Mouse (Mus musculus): Measurements from ENCODE around the gene Gm20479. TPM values are rescaled to one million over a fixed set of nuclear protein-coding genes. Genes with fewer than 3 reads are reported as not detected.

Gm20479 gene
- polyA plus RNA-seq, 1 experiment from 2014 or later, result not detected

- Histone ChIP-seq H3K4me3 (ENCODE audit: inconsistent target) (no peak overlapping the region), H3K79me2 (ENCODE audit: inconsistent target) (no peaks in the 10 kb centered on the region), H3K36me3 (ENCODE audit: inconsistent target) (no peaks in the 10 kb centered on the region), H3K27ac (no peak overlapping the region)
- 97% methylated on average over 5 of the region's 5 CpGs for WGBS (ENCODE audit: missing documents)
These were observed 34.2 kb downstream of the Gm20479 start for GRCm38 (mm10) chr7:27323001-27323400.

GRCm38 (mm10) chr7:27322291-27322690 lies 34.9 kb downstream of the Gm20479 start:
- H3K79me2 ChIP-seq (ENCODE audit: inconsistent target), result no peaks in the 10 kb centered on the region
- WGBS (ENCODE audit: missing documents), result 45% methylated on average over 12 of the region's 13 CpGs
- no peaks in the 10 kb centered on the region for H3K36me3 ChIP-seq (ENCODE audit: inconsistent target)
- no peak overlapping the region for H3K4me3 ChIP-seq (ENCODE audit: inconsistent target)
- H3K27ac ChIP-seq, result no peak overlapping the region

DNA sequence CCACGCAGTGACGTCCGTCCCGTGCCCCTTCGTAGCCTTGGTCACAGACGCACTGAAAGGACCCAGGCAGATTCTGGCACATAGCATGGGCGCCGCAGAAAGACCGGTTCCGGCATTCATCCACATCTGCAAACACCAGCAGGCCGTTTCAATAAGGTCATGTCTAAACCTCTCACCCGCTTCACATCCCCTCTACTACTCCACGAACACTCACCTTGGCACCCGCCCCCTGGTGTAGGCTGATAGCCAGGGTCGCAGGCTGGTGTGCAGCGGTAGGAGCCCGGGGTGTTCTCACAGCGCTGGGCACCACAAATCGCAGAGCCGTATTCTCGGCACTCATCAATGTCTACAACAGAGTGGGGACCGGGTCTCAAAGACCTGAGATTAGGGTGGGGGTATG lies 37.8 kb downstream of the Gm20479 start:
- H3K79me2 ChIP-seq (ENCODE audit: inconsistent target), result no peaks in the 10 kb centered on the region
- H3K27ac ChIP-seq, result no peak overlapping the region
- no peak overlapping the region for H3K4me3 ChIP-seq (ENCODE audit: inconsistent target)
- H3K36me3 ChIP-seq (ENCODE audit: inconsistent target), result no peaks in the 10 kb centered on the region
- 97% methylated on average over 22 of the region's 22 CpGs for WGBS (ENCODE audit: missing documents)

DNA sequence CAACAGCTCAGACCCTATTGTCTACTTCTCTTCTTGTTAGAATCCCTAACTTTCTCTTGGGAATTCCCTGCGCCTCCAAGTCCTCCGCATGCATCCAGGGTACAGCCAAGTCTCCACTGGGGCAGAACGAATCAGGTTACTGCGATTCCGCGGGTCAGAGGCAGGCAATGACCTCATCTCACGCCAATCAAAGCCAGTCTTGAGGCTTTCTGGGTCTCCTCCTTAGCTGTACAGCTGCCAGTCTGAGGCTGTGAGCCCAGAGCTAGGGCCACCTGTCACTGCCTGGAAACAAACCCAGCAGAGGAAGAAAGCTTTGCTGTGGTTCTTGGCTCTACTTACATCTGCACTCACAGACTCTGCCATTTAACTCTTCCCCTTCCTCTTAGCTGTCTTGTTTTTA lies 41.3 kb downstream of the Gm20479 start:
- no peaks in the 10 kb centered on the region for H3K36me3 ChIP-seq (ENCODE audit: inconsistent target)
- 65% methylated on average over 7 of the region's 7 CpGs for WGBS (ENCODE audit: missing documents)
- no peak overlapping the region for H3K4me3 ChIP-seq (ENCODE audit: inconsistent target)
- no peak overlapping the region for H3K27ac ChIP-seq
- no peaks in the 10 kb centered on the region for H3K79me2 ChIP-seq (ENCODE audit: inconsistent target)

DNA sequence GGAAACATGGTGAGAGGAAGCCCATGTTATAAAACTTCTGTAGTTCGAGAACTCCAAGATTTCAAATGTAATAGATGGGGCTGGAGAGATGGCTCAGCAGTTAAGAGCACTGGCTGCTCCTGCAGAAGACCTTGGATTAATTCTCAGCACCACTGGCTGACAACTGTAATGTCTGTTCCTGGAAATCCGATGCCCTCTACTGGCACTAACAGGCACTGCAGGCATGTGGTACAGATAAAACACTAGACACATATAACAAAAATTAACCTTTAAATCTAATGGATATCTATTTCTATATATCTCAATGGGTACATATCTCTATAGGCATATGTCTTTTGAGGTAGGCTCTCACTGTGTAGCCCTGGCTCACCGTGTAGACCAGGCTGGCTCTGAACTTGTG lies 42.8 kb downstream of the Gm20479 start:
- H3K36me3 ChIP-seq (ENCODE audit: inconsistent target), result no peaks in the 10 kb centered on the region
- no peaks in the 10 kb centered on the region for H3K79me2 ChIP-seq (ENCODE audit: inconsistent target)
- no peak overlapping the region for H3K27ac ChIP-seq
- WGBS (ENCODE audit: missing documents), result 94% methylated on average over 3 of the region's 3 CpGs
- H3K4me3 ChIP-seq (ENCODE audit: inconsistent target), result no peak overlapping the region

GRCm38 (mm10) chr7:27311651-27312284 lies 45.5 kb downstream of the Gm20479 start:
- WGBS (ENCODE audit: missing documents), result 88% methylated on average over 10 of the region's 12 CpGs
- Histone ChIP-seq H3K27ac (no peak overlapping the region), H3K4me3 (ENCODE audit: inconsistent target) (no peak overlapping the region)

GRCm38 (mm10) chr7:27310996-27311535 lies 46.2 kb downstream of the Gm20479 start:
- Histone ChIP-seq H3K36me3 (ENCODE audit: inconsistent target) (no peaks in the 10 kb centered on the region), H3K27ac (no peak overlapping the region), H3K79me2 (ENCODE audit: inconsistent target) (no peaks in the 10 kb centered on the region), H3K4me3 (ENCODE audit: inconsistent target) (no peak overlapping the region)
- 63% methylated on average over 8 of the region's 8 CpGs for WGBS (ENCODE audit: missing documents)

More at GRCm38 (mm10) chr7:27311651-27312284, 45.5 kb downstream of the Gm20479 start:
- H3K36me3 ChIP-seq (ENCODE audit: inconsistent target), result no peaks in the 10 kb centered on the region
- no peaks in the 10 kb centered on the region for H3K79me2 ChIP-seq (ENCODE audit: inconsistent target)

DNA sequence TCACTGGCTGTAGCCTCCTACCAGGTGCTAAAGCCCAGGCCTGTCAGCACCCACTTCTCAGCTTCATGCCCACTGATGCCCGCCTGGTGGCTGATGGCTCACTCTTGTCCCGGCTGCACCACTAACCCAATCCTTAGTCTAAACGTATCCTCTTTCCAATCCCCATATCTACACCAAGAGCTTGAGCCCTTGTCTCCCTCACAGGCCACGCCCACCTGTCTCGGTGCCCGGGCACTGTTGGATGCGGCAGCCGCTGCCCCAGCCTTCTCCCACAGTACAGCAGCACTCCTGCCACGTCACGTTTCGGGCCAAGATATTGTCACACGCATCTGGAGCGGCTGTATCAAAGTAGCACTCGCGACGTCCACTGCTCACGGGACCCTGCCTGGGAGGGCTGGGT lies 46.9 kb downstream of the Gm20479 start:
- Histone ChIP-seq H3K79me2 (ENCODE audit: inconsistent target) (no peaks in the 10 kb centered on the region), H3K4me3 (ENCODE audit: inconsistent target) (no peak overlapping the region), H3K36me3 (ENCODE audit: inconsistent target) (no peaks in the 10 kb centered on the region), H3K27ac (no peak overlapping the region)
- WGBS (ENCODE audit: missing documents), result 12% methylated on average over 17 of the region's 17 CpGs

DNA sequence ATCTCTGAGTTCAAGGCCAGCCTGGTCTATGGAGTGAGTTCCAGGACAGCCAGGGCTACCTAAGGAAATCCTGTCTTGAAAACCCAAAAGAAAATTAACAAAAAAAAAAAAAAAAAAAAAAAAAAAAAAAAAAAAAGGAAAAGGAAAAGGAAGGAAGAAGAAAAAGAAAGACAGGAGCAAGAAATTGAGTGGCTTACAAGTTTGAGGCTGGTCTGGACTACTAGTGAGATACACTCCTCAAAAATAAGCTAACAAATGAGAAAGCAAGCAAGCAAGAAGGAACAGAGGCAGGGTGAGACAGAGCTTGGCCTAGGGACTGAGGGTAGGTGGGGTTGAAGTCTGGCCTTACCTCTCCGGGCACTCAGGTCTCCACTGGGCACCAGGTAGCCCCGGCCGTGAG lies 47.4 kb downstream of the Gm20479 start:
- no peak overlapping the region for H3K4me3 ChIP-seq (ENCODE audit: inconsistent target)
- WGBS (ENCODE audit: missing documents), result 91% methylated on average over 3 of the region's 3 CpGs
- H3K27ac ChIP-seq, result no peak overlapping the region
- H3K36me3 ChIP-seq (ENCODE audit: inconsistent target), result no peaks in the 10 kb centered on the region
- H3K79me2 ChIP-seq (ENCODE audit: inconsistent target), result no peaks in the 10 kb centered on the region

DNA sequence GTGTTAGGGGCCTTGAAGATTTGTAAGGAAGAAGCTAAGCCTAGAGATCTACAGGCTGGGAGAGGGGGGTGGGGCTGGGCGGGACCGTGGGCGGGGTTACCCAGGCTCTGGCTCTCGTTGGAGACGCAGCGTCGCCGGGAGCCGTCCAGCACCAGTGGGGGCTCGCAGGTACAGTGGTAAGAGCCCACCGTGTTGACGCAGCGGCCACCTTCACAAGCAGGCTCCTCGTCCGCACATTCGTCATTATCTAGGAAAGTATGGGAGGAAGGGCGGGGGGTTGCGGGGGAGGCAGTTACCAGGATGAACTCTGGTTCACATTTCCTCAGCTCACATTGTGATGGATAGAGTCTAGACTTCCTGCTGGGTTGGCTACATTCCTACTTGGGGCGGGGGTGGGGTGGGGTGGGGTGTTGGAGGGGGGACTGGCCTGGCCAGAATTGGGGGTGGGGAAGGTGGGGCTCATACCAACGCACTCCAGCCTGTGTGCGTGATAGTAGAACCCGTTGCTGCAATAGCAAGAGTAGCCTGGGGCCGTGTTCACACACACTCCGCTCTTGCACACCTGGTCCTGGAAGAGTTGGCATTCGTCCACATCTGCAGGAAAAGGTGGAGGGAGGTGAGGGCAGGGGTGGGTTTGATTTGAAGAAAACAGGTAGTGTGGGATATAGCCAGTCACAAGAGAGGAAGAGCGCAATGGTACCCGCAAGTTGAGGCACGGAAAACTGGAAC lies 48.2 kb downstream of the Gm20479 start:
- Histone ChIP-seq H3K27ac (no peak overlapping the region), H3K4me3 (ENCODE audit: inconsistent target) (no peak overlapping the region), H3K79me2 (ENCODE audit: inconsistent target) (no peaks in the 10 kb centered on the region), H3K36me3 (ENCODE audit: inconsistent target) (no peaks in the 10 kb centered on the region)
- 21% methylated on average over 28 of the region's 28 CpGs for WGBS (ENCODE audit: missing documents)

DNA sequence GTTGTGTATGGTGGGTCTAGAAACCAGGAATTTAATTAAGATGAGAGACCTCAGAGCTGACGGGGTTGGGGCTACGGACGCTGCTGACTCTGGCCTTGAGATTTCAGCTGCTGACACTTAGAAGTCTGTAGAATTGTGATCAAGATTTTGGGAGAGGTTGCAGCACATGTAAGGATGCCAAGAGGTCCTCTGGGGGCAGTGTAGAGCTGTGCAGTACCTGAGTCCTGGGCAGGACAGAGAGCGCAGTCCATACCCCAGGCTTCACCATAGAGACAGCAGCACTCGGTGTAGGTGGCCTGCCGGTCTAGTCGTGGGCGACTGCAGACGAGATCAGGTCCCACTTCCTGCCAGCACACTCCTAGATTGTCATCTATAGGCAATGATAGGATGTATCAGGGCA lies 49.7 kb downstream of the Gm20479 start:
- Histone ChIP-seq H3K27ac (no peak overlapping the region), H3K36me3 (ENCODE audit: inconsistent target) (no peaks in the 10 kb centered on the region), H3K79me2 (ENCODE audit: inconsistent target) (no peaks in the 10 kb centered on the region), H3K4me3 (ENCODE audit: inconsistent target) (no peak overlapping the region)
- WGBS (ENCODE audit: missing documents), result 78% methylated on average over 9 of the region's 9 CpGs

DNA sequence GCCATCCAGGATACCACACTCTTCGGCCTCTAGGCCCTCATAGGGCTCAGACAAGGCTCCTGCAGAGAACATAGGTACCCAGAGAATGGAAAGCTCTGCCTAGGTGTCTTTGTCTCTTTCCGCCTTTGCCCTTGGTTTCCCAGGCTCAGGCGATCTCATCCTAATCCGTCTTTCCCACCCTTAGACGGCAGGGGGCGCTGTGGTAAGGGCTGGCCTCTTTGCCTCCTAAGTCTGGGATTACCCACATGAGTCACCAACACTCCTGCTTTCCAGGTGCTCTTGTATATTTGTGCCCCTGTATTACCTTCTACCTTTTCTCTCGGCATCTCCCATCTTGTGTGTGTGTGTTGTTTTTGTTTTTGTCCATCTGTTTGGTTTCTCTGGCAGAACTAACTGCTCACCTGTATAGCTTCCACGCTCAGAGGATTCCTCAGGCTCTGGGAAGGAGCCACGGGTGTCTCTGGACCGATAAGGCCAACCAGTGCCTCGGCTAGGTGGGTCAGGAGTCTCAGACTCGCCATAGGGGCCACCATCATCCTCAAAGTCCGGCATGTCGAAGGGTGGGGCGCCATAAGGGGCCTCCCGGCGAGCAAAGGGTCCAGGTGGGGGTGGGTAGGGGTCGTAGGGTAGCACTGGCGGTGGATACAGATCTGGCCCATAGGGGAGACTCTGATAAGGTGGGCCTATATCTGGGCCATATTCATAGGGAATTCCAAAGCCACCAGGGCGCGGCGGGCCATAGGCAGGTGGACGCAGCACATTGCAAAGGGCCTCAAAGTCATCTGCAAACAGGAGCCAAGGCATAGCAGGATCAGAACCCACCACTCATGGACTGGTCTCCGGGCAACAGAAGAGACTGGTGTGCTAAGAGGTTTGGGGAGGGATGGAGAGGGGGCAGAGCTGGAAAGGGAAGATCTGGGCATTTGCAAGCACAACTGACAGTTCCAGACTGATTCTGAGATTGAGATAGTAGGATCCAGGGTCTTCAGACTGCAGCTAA lies 50.8 kb downstream of the Gm20479 start:
- Histone ChIP-seq H3K27ac (no peak overlapping the region), H3K36me3 (ENCODE audit: inconsistent target) (no peaks in the 10 kb centered on the region), H3K4me3 (ENCODE audit: inconsistent target) (no peak overlapping the region), H3K79me2 (ENCODE audit: inconsistent target) (no peaks in the 10 kb centered on the region)
- 79% methylated on average over 23 of the region's 24 CpGs for WGBS (ENCODE audit: missing documents)

DNA sequence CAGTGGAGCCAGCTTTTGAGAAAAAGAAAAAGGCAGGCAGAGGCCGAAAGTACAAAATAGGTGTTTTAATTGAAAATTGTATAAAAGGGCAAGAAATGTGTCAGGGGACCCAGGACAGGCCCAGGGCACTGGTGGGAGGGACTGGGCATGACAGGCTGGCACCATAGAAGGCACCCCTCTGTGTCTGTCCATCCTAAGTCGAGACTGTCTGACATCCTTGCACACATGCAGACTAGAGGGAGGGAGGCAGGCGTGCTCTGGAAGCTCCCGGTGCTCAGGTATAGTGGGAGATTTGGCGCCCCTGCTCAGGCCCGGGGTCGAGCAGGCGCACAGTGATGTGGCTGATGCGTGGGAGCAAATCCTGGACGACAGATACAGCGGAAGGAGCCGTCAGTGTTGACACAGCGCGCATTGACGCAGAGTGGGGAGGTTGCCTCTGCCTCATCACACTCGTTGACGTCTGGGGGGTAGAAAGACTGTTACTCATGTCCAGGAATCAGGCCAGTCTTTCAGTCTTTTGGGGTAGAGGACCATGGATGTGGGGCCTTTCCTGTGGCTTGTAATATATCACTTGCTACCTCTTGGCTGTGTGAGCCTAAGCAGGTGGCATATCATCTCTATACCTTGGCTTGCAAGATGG lies 52.0 kb downstream of the Gm20479 start:
- no peak overlapping the region for H3K27ac ChIP-seq
- no peaks in the 10 kb centered on the region for H3K79me2 ChIP-seq (ENCODE audit: inconsistent target)
- 91% methylated on average over 17 of the region's 17 CpGs for WGBS (ENCODE audit: missing documents)
- no peaks in the 10 kb centered on the region for H3K36me3 ChIP-seq (ENCODE audit: inconsistent target)
- no peak overlapping the region for H3K4me3 ChIP-seq (ENCODE audit: inconsistent target)

Measured in macrophage (primary cell).